Mouse (Mus musculus): ENCODE results near the gene Serpina3a.
A peak's percentile ranks its signal among the peaks of the same experiment; 100 is the strongest.

Gene Serpina3a

DNA sequence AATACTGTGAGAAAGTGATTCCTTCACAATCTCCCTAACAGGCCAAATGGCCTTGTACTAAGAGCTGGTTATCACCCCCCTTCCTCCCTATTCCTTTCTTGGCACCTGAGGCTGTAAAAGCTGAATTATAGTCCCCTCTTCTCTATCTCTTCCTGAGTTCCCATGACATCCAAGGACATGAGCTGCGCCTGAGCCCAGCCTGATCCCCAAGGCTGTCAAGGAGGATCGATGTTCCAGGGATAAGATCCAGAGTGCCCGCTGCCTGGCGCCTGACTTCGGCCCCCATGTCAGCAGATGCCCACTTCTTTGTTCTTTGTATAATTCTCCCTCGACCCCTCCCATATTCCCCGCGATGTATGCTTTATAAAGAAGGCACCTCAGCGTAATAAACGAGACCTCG lies at the start of gene Serpina3a:
TSS of gene Serpina3a (plus strand) at position 392 of the 400 bp plus-strand sequence.
- DNase-seq (ENCODE audit: low spot score), result peak; percentile 28

- DNase-seq (ENCODE audit: low spot score), result no peak
Measured at GRCm38 (mm10) chr12:104064532-104064931, 48.0 kb upstream of the Serpina3a start.

DNA sequence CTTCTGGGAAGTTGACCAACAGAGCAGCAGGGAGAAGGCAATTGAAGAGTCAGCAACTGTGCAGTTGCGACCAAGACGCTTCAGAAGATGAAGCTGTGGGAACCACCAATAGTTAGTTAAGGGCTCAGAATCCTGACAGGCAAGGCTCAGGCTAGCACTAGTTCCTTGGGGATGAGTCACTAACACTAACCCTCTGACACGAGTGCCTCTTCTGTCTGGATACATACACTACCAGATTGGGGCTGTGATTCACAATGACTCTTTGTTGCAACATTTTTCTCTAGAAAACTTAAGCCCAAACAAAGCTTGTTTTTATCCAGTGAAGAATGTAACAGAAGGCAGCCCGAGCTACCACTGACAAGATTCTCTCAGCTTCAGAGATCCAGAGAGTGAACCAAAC lies 47.5 kb upstream of the Serpina3a start:
- peak; percentile 33 for DNase-seq (ENCODE audit: low spot score)

- DNase-seq (ENCODE audit: low spot score), result peak; percentile 63
Measured at GRCm38 (mm10) chr12:104066241-104066640, 46.3 kb upstream of the Serpina3a start.

- DNase-seq (ENCODE audit: low spot score), result peak; percentile 71
Measured at GRCm38 (mm10) chr12:104067549-104067948, 45.0 kb upstream of the Serpina3a start.

DNA sequence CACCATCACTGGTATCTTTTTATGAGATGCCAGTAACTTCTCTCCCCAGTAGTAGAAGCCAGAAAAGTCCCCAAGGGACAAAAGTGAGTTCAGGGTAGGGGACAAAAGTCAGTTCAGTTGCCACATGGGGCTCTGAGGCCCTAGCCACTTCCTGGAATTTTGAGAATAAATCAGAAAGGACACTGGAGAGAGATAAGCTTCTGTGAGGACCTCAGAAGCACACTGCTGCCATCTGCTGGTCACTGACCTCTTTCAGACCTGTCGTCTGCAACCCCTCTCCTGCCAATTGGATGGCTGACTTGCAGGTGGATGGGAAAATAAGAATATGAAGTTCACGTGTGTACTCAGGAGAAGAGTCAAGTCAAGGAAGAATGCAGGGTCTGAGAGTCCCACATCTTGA lies 42.9 kb upstream of the Serpina3a start:
- peak; percentile 46 for DNase-seq (ENCODE audit: low spot score)

- DNase-seq (ENCODE audit: low spot score), result no peak
Measured at GRCm38 (mm10) chr12:104071708-104072107, 40.8 kb upstream of the Serpina3a start.

GRCm38 (mm10) chr12:104072286-104072685 lies 40.2 kb upstream of the Serpina3a start:
- DNase-seq (ENCODE audit: low spot score), result no peak

DNA sequence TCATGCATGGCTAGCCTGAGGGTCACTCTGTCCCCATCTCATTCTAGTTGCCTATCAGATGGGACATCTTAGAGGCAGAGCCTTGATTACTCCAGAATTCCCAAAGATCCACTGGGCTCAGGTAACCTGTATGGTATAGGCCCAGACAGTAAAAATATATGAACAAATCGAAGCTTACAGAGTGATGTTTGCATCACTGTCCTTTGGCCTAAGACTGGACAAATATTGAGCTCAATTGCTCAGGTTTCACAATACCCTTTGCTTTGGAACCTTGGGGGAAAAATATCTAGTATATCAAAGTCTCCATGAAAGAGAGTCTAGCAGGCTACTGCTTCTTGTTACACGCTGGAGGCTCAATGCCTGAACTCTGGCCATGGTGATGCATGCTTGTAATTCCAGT lies 22.4 kb upstream of the Serpina3a start:
- no peak for DNase-seq (ENCODE audit: low spot score)

DNA sequence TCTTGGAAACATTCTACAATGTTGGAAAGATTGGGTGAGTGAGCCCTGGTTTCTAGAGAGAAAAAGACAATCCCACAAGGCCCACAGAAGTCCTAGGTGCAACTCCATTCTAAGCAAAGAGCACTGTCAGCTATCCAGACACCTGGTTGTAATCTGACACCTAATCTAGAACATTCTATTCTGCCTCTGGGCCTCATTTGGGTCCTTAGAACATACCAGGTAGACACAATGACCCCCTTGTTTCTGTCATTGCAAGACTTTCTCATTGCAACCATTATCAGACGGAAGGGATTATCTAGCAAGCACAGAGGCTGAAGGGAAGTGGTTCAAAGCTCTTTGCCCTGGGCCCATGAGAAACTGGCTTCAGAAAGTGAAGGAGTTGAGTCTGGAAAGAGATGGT lies 21.2 kb upstream of the Serpina3a start:
- DNase-seq (ENCODE audit: low spot score), result no peak

DNA sequence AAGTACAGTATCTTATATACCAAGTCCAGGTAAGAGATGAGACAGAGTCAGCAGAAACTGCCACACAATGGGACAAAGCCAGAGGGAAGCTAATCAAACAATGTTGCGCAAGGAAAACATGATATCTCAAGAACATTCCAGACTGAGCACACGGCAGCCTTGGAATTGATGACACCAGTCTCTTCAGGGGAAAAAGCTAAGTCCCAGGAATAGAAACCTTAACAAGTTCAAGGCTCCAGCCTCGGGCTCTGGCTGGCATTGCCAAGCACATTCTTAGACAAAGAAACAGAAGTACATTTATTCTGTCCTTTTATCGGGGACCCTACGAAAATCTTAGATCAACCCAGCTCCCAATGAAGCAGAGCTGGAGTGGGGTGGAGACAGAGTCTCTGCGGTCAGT lies 11.8 kb upstream of the Serpina3a start, which contains the start of gene Serpina5:
TSS of gene Serpina5 (plus strand) at position 346 of the 400 bp plus-strand sequence.
- peak; percentile 57 for DNase-seq (ENCODE audit: low spot score)

DNA sequence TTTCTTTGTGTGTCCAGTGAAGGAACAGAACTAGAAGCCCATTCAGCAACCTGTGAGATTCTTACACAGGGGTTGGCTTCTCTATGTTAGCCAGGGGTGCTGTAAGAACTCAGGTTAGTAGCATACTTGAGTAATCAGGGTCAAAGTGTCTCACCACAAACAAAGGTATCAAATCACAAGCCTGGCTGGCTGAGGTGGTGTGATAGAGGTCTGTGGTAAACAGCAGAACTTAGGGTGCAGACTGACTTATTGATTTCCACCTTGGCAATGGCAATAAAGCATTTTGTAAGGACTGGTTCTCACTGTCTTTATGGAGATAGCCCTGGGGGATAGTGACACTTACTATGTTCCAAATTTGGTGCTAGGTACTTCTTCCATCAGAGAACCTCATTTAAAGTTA lies 6.7 kb upstream of the Serpina3a start:
- no peak for DNase-seq (ENCODE audit: low spot score)

DNA sequence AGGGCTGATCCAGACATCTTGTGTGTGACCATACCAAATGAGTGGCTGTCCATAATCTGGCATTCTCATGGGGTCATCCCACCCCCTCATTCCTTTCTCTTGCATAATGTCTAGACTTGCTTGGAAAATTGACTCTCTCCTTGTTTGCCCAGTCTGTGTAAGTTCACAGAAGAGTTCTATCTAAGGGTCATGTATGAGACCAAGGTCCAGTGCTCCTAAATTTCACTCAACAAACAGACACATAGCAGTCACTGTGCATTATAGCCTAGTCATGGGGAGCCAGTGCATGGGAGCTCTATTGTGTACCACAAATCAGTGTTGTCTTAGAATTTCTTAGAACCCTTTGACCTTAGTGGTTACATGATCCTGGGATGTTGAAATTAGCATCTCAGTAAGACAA lies 5.6 kb upstream of the Serpina3a start:
- no peak for DNase-seq (ENCODE audit: low spot score)

- no peak for DNase-seq (ENCODE audit: low spot score)
Measured at GRCm38 (mm10) chr12:104108507-104108906, 4.0 kb upstream of the Serpina3a start.

- no peak for DNase-seq (ENCODE audit: low spot score)
Measured at GRCm38 (mm10) chr12:104114921-104115579, 2.5 kb downstream of the Serpina3a start.

DNA sequence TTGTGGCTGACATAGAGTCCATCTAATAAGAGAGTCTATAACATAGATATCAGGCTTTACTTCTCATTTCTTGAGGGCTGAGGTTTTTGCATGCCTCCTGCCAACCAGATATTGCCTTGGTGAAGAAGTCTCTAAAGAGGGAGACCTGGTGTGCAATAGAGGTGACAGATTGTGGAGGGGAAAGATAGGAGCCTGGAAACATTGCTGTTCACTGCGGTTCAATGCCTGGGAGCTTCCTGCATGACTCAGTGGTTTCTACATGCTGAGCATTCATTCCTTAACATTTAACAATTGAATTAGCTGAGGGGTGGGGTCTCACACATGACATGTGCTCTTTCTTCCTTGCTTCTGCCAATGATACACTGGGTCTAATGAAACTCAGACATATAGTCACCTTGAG lies 10.6 kb downstream of the Serpina3a start:
- DNase-seq (ENCODE audit: low spot score), result no peak

- no peak for DNase-seq (ENCODE audit: low spot score)
Measured at GRCm38 (mm10) chr12:104123996-104124395, 11.5 kb downstream of the Serpina3a start.

- no peak for DNase-seq (ENCODE audit: low spot score)
Measured at GRCm38 (mm10) chr12:104125021-104125560, 12.6 kb downstream of the Serpina3a start.

GRCm38 (mm10) chr12:104127696-104128095 lies 15.2 kb downstream of the Serpina3a start, which contains the start of gene Serpina3b:
TSS of gene Serpina3b (plus strand) at chr12:104127996.
- DNase-seq (ENCODE audit: low spot score), result no peak

DNA sequence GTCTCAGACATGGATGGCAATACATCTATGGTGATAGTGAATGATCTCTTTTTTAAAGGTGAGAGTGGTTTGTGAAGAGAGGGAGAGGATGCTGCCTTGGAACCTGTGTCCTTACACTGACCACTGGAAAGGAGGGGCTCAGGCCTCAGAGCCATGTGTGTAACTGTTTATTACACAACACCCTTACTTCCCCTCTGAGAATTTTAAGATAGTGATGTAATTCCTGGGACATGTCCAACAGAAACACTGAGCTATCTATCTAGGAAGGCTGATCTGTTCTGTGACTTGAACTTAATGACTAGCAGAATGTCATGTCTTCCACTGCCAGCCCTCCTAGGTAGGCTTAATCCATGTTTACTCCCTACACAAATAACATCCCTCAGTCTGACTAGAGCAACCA lies 18.5 kb downstream of the Serpina3a start:
- no peak for DNase-seq (ENCODE audit: low spot score)

DNA sequence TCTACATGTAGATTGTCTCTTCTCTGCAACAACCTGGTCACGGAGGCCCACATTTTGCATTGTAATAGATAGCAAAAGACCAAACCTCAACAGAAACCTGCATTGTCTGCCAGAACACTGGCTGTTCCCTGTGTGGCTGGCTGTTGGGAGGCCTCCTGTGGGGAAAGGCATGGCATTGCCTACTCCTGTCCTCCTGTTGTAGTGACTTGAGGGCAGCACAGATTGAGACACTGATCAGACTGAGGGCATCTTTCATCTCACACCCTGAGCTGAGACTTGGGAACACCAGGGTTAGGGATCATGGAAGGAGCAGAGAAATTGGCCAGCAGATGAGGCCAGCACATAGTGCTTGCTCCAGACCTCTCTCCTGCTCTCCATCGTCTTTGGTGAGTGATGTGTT lies 25.7 kb downstream of the Serpina3a start:
- no peak for DNase-seq (ENCODE audit: low spot score)

GRCm38 (mm10) chr12:104140543-104141103 lies 28.1 kb downstream of the Serpina3a start:
- no peak for DNase-seq (ENCODE audit: low spot score)

GRCm38 (mm10) chr12:104141506-104141905 lies 29.0 kb downstream of the Serpina3a start:
- no peak for DNase-seq (ENCODE audit: low spot score)

DNA sequence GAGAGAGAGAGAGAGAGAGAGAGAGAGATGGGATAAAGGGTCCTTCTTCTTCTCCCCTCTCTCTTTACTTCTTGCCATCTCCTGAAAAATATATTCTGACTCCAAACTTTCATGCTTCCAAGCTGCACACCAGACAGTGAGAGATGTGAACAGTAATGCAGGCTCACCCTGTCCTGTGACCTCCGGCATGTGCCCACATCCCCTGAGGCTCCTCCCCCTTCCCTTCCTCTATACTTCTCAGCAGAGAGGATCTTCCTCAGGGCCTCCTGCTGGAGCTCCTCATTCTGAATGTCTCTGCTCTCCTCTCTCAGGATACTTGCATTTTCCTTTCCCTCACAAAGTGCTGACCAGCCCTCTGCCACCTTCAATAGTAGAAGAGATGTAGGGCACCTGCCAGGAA lies 29.9 kb downstream of the Serpina3a start:
- no peak for DNase-seq (ENCODE audit: low spot score)

Measured in testis, postnatal 14 days (tissue).